27 mouse cellular contexts compared by ENCODE assay signal in genomic region chrX:37068766-37069165, GRCm38 (mm10). TPM values are rescaled to one million over a fixed set of nuclear protein-coding genes. Genes with fewer than 3 reads are reported as not detected.
DNase-seq lines count a peak whose midpoint lies in the region; ATAC-seq and TF ChIP-seq lines count a peak whose summit lies in the region.
"Had no signal": no experiment of that assay in that cellular context is flagged by ENCODE, and none has a peak within 500 bp of the region (broad histone marks: within the 10 kb centered on the region; RNA-seq: fewer than 3 reads in every experiment).

No protein-coding gene starts in this region.

- H3K4me1 ChIP-seq in heart, adult 2 months (ENCODE audit: control insufficient read depth, insufficient read depth, low read length): no peaks in the 10 kb centered on the region

- no peaks in the 10 kb centered on the region for H3K79me2 ChIP-seq in heart, adult 2 months (replicated peaks; ENCODE audit: control insufficient read depth, insufficient read depth, low read length)

- H3K36me3 ChIP-seq in heart, adult 2 months (ENCODE audit: control insufficient read depth, insufficient read depth, low read length): no peaks in the 10 kb centered on the region
- H3K36me3 ChIP-seq: G1E had no signal

- TF ChIP-seq POLR2A in heart, adult 2 months (IDR thresholded peaks at IDR 0.05; ENCODE audit: insufficient read depth, low read depth, low read length): no peak

- peak; percentile 31 for DNase-seq in heart, adult 11 months
- DNase-seq in heart, adult 2 months: no peak
- DNase-seq in 416B (ENCODE audit: low read depth): peak; percentile 52
- no peak for DNase-seq in spleen, adult 12 weeks (ENCODE audit: low spot score)
- DNase-seq in thymus, postnatal 10 days (ENCODE audit: low spot score in 2 of 2): no peak
- DNase-seq in frontal cortex, postnatal 25 days (ENCODE audit: low spot score in 2 of 2): no peak
- DNase-seq: adrenal gland, adult 2 months; adrenal gland, adult 8-10 months; adrenal gland, postnatal 10 days; adrenal gland, postnatal 14 days; adrenal gland, postnatal 25 days; adrenal gland, postnatal 36 days; B cell, adult 2 months; cerebellum, adult 11 months; cerebellum, adult 11-12 months; cerebellum, adult 18-20 months had no signal

- no peaks in the 10 kb centered on the region for H3K27me3 ChIP-seq in heart, adult 2 months (ENCODE audit: control insufficient read depth, insufficient read depth, low read length)
- H3K27me3 ChIP-seq: CH12.LX, Patski had no signal

- H3K4me3 ChIP-seq in heart, adult 2 months: no peak overlapping the region

- no peak overlapping the region for H3K27ac ChIP-seq in heart, adult 2 months

- 81% methylated on average over 5 of the region's 5 CpGs for WGBS in heart, adult 2 months

- no peak for TF ChIP-seq EP300 in heart, adult 2 months (IDR thresholded peaks at IDR 0.05; ENCODE audit: insufficient read depth, low read depth, low read length)

- peak; percentile 61 for ATAC-seq in granulocyte monocyte progenitor cell, adult 5-6 weeks (replicated peaks; ENCODE audit: poor library complexity, severe bottlenecking)
- ATAC-seq in megakaryocyte progenitor cell, adult 5-6 weeks (replicated peaks; ENCODE audit: poor library complexity): peak; percentile 50
- ATAC-seq: activated CD4-positive, CD25-positive, alpha-beta regulatory T cell, adult 4 months; CD4-positive, CD25-positive, alpha-beta regulatory T cell, adult 4 months; Patski had no signal

- intact Hi-C loops in heart, adult 2 months (cut with DNase I): no loop called here

- H3K9ac ChIP-seq in heart, adult 2 months (ENCODE audit: low read depth, low read length): no peak overlapping the region

- TF ChIP-seq CTCF in heart, adult 2 months (IDR thresholded peaks at IDR 0.05): no peak

RNA-seq across cellular contexts. Expression of gene Rpl39, which starts 16.4 kb away (rescaled TPM):
- total RNA-seq in heart, adult 2 months (2021): 100 to 1,000 TPM; 289 to 325 TPM
- polyA plus RNA-seq in heart, adult 2 months (2012; rRNA removed): 57.3 and 86.8 TPM in 2 replicates
- 2,391 and 2,751 TPM in 2 replicates for total RNA-seq in granulocyte monocyte progenitor cell, adult 5-6 weeks (2014; fragmentation: Nextera tagmentation)
- 3,105 and 3,852 TPM in 2 replicates for total RNA-seq in granulocyte monocyte progenitor cell, adult 5-6 weeks (2017)
- total RNA-seq in megakaryocyte progenitor cell, adult 5-6 weeks (2015): 1,695 and 1,778 TPM in 2 replicates
- 4,041 and 4,700 TPM in 2 replicates for total RNA-seq in megakaryocyte progenitor cell, adult 5-6 weeks (2017)

RNA-seq across cellular contexts. Expression of gene Sowahd, which starts 20.1 kb away (rescaled TPM):
- total RNA-seq in heart, adult 2 months (2021): not detected
- polyA plus RNA-seq in heart, adult 2 months (2012; rRNA removed): not detected in 2 replicates
- total RNA-seq in granulocyte monocyte progenitor cell, adult 5-6 weeks (2014; fragmentation: Nextera tagmentation): 0.38 TPM in 1 of 2 replicates, not detected in the other
- 0.15 and 1.2 TPM in 2 replicates for total RNA-seq in granulocyte monocyte progenitor cell, adult 5-6 weeks (2017)
- 0.12 and 0.25 TPM in 2 replicates for total RNA-seq in megakaryocyte progenitor cell, adult 5-6 weeks (2015)
- 1.00 and 3.4 TPM in 2 replicates for total RNA-seq in megakaryocyte progenitor cell, adult 5-6 weeks (2017)
- total RNA-seq: adrenal gland, postnatal 25 days; CH12.LX; ES-E14; MEL had no signal
- polyA plus RNA-seq: activated CD4-positive, CD25-positive, alpha-beta regulatory T cell, adult 4 months; brain, embryonic 14.5 days; C2C12; CD4-positive, CD25-positive, alpha-beta regulatory T cell, adult 4 months; G1E; Patski had no signal

RNA-seq across cellular contexts. Expression of gene Upf3b, which starts 41.4 kb away (rescaled TPM):
- total RNA-seq in heart, adult 2 months (2021): 1 to 10 TPM; 6.6 to 6.7 TPM
- polyA plus RNA-seq in heart, adult 2 months (2012; rRNA removed): 2.6 and 4.5 TPM in 2 replicates
- total RNA-seq in granulocyte monocyte progenitor cell, adult 5-6 weeks (2014; fragmentation: Nextera tagmentation): 48.5 and 59.1 TPM in 2 replicates
- 57.7 and 58.8 TPM in 2 replicates for total RNA-seq in granulocyte monocyte progenitor cell, adult 5-6 weeks (2017)
- total RNA-seq in megakaryocyte progenitor cell, adult 5-6 weeks (2015): 55.0 and 70.9 TPM in 2 replicates
- total RNA-seq in megakaryocyte progenitor cell, adult 5-6 weeks (2017): 57.4 and 71.0 TPM in 2 replicates

RNA-seq across cellular contexts. Expression of gene Nkap, which starts 57.8 kb away (rescaled TPM):
- 1 to 10 TPM; 8.8 TPM for total RNA-seq in heart, adult 2 months (2021)
- polyA plus RNA-seq in heart, adult 2 months (2012; rRNA removed): 1.6 and 3.0 TPM in 2 replicates
- total RNA-seq in granulocyte monocyte progenitor cell, adult 5-6 weeks (2014; fragmentation: Nextera tagmentation): 11.0 and 15.8 TPM in 2 replicates
- 16.3 and 65.0 TPM in 2 replicates for total RNA-seq in granulocyte monocyte progenitor cell, adult 5-6 weeks (2017)
- total RNA-seq in megakaryocyte progenitor cell, adult 5-6 weeks (2015): 20.9 and 22.5 TPM in 2 replicates
- total RNA-seq in megakaryocyte progenitor cell, adult 5-6 weeks (2017): 29.1 and 34.3 TPM in 2 replicates

Comparison
In these comparisons a context has a peak if more than half of its experiments do, and no peak if none do; other contexts are left out.
1. DNase-seq: peak in heart, adult 11 months (single experiment) and 416B (single experiment); none in heart, adult 2 months (0 of 2), spleen, adult 12 weeks (single experiment), thymus, postnatal 10 days (0 of 2) and frontal cortex, postnatal 25 days (0 of 2).
2. RNA of gene Rpl39, which starts 16.4 kb away (total RNA-seq): 1,695 to 4,700 TPM in megakaryocyte progenitor cell, adult 5-6 weeks and 2,391 to 3,852 TPM in granulocyte monocyte progenitor cell, adult 5-6 weeks; 289 to 325 TPM in heart, adult 2 months; every median in the first group is over 4 times any median in the second.
3. RNA of gene Upf3b, which starts 41.4 kb away (total RNA-seq): 55.0 to 71.0 TPM in megakaryocyte progenitor cell, adult 5-6 weeks and 48.5 to 59.1 TPM in granulocyte monocyte progenitor cell, adult 5-6 weeks; 6.6 to 6.7 TPM in heart, adult 2 months; every median in the first group is over 4 times any median in the second.